Mouse (Mus musculus) liver, embryonic 14.5 days (tissue): ENCODE results near the gene Ccdc169. TPM values are rescaled to one million over a fixed set of nuclear protein-coding genes. Genes with fewer than 3 reads are reported as not detected.

Experiments
- ATAC-seq: fragments of 200-750 bp; cut with Nextera tagmentation; 2 replicates; pipeline ENCODE4 v1.8.0; 2017; ENCODE audit warnings: moderate number of reproducible peaks, mild to moderate bottlenecking, moderate library complexity; ENCODE audit not compliant: insufficient read depth
- DNase-seq, 3 experiments: peaks; one replicate each; pipeline ENCODE4 v3.0.0-alpha.2; 2012 to 2013; ENCODE audit warnings: low read depth in 3 of 3, low spot score in 3 of 3
- H3K27ac ChIP-seq: fragments of 300-500 bp; sonication (generic); 2 replicates; pipeline ENCODE4 v1.5.1; 2014; ENCODE audit warnings: moderate library complexity, mild to moderate bottlenecking, control low read depth, inconsistent platforms
- H3K27me3 ChIP-seq: fragments of 300-500 bp; sonication (generic); 2 replicates; pipeline ENCODE4 v1.6.1; 2014; ENCODE audit warnings: mild to moderate bottlenecking, low read length, moderate library complexity; ENCODE audit not compliant: control insufficient read depth, insufficient read depth
- H3K36me3 ChIP-seq: fragments of 300-500 bp; sonication (generic); replicated peaks from 2 replicates; pipeline ENCODE4 v1.6.1; 2014; ENCODE audit warnings: low read depth; ENCODE audit not compliant: control insufficient read depth, insufficient read depth
- H3K4me1 ChIP-seq, 2 experiments: fragments of 200-500 bp in 1 of 2; fragments of 300-500 bp in 1 of 2; sonication (generic) in 1 of 2; replicated peaks; 2 replicates each; pipeline ENCODE4 v1.6.1; 2012 to 2014; ENCODE audit warnings: antibody characterized with exemption in 1 of 2, inconsistent platforms in 1 of 2, low read length in 1 of 2; ENCODE audit not compliant: control insufficient read depth in 2 of 2, insufficient read depth in 2 of 2
- H3K4me2 ChIP-seq: fragments of 300-500 bp; sonication (generic); 2 replicates; pipeline ENCODE4 v1.6.1; 2014; ENCODE audit warnings: low read depth, mild to moderate bottlenecking, control low read depth, moderate library complexity
- H3K4me3 ChIP-seq, 2 experiments: fragments of 200-500 bp in 1 of 2; fragments of 300-500 bp in 1 of 2; sonication (generic) in 1 of 2; 2 replicates each; pipeline ENCODE4 v1.5.1; 2012 to 2014; ENCODE audit warnings: low read depth in 2 of 2, low read length in 2 of 2, mild to moderate bottlenecking in 2 of 2, control low read depth in 1 of 2, inconsistent platforms in 1 of 2, moderate library complexity in 1 of 2; ENCODE audit not compliant: insufficient read depth in 1 of 2
- H3K9ac ChIP-seq: fragments of 300-500 bp; sonication (generic); replicated peaks from 2 replicates; pipeline ENCODE4 v1.6.1; 2014; ENCODE audit warnings: mild to moderate bottlenecking, control low read depth, moderate library complexity
- H3K9me3 ChIP-seq: fragments of 300-500 bp; sonication (generic); 2 replicates; pipeline ENCODE4 v1.6.1; 2016; ENCODE audit warnings: low read length, mixed read lengths; ENCODE audit not compliant: control insufficient read depth
- CTCF ChIP-seq: IDR thresholded peaks from 2 replicates; pipeline ENCODE4 v1.5.1; 2016; ENCODE audit warnings: antibody characterized with exemption, low read depth, control low read depth
- EP300 ChIP-seq: IDR thresholded peaks from 2 replicates; pipeline ENCODE4 v1.6.1; 2016; ENCODE audit warnings: antibody characterized with exemption, low read depth
- WGBS: fragments of 180-500 bp; shearing (Covaris S2); extraction: QIAGEN DNeasy Blood & Tissue Kit; methylation state at CpG from one replicate; pipeline ENCODE4 v1.1.7; 2014; ENCODE audit not compliant: insufficient replicate concordance; 5-methylcytosine and 5-hydroxymethylcytosine counted together
- polyA plus RNA-seq, 2 experiments: library from polyadenylated mRNA; depleted of rRNA in 1 of 2; stranded (reverse) in 1 of 2; unstranded in 1 of 2; fragments of >200 nt; fragmentation: Nextera tagmentation in 1 of 2; extraction: Ambion mirVana in 1 of 2; gene quantifications; 2 replicates each; pipeline versions ENCODE4 v1.2.1 to v1.2.3; 2012 to 2014

The Ccdc169 gene
- polyA plus RNA-seq, 2 experiments, result not detected

- Histone ChIP-seq H3K4me1 (no peaks in the 10 kb centered on the region), H3K27ac (no peak overlapping the region), H3K36me3 (no peaks in the 10 kb centered on the region), H3K4me2 (no peak overlapping the region), H3K4me3 (no peak overlapping the region), H3K9ac (no peak overlapping the region), H3K27me3 (no peaks in the 10 kb centered on the region), H3K9me3 (no peaks in the 10 kb centered on the region)
- DNase-seq, result no peak
- no peak for ATAC-seq
- TF ChIP-seq EP300 (no peak), CTCF (no peak)
- 70% methylated on average over 2 of the region's 2 CpGs for WGBS
Measured at GRCm38 (mm10) chr3:55141401-55141800, 4.3 kb downstream of the Ccdc169 start.

- DNase-seq (no peak), ATAC-seq (no peak)
- no peak overlapping the region for H3K27ac ChIP-seq
- no peak overlapping the region for H3K9ac ChIP-seq
- no peaks in the 10 kb centered on the region for H3K27me3 ChIP-seq
- 61% methylated on average over 4 of the region's 4 CpGs for WGBS
- no peaks in the 10 kb centered on the region for H3K36me3 ChIP-seq
- H3K9me3 ChIP-seq, result no peaks in the 10 kb centered on the region
- no peak overlapping the region for H3K4me3 ChIP-seq
- no peak overlapping the region for H3K4me2 ChIP-seq
- no peaks in the 10 kb centered on the region for H3K4me1 ChIP-seq
- TF ChIP-seq EP300 (no peak), CTCF (no peak)
Measured at GRCm38 (mm10) chr3:55144916-55145315, 7.8 kb downstream of the Ccdc169 start.

- TF ChIP-seq EP300 (no peak), CTCF (no peak)
- Histone ChIP-seq H3K4me2 (no peak overlapping the region), H3K36me3 (no peaks in the 10 kb centered on the region), H3K27me3 (no peaks in the 10 kb centered on the region), H3K4me1 (no peaks in the 10 kb centered on the region), H3K27ac (no peak overlapping the region), H3K9me3 (no peaks in the 10 kb centered on the region), H3K4me3 (no peak overlapping the region), H3K9ac (no peak overlapping the region)
- ATAC-seq, result no peak
- no peak for DNase-seq
- 55% methylated on average over 6 of the region's 6 CpGs for WGBS
Measured at GRCm38 (mm10) chr3:55146441-55146840, 9.3 kb downstream of the Ccdc169 start.

- 50% methylated on average over 2 of the region's 2 CpGs for WGBS
- Histone ChIP-seq H3K27ac (no peak overlapping the region), H3K9me3 (no peaks in the 10 kb centered on the region), H3K4me1 (no peaks in the 10 kb centered on the region), H3K4me2 (no peak overlapping the region), H3K36me3 (no peaks in the 10 kb centered on the region), H3K4me3 (no peak overlapping the region), H3K9ac (no peak overlapping the region), H3K27me3 (no peaks in the 10 kb centered on the region)
- ATAC-seq (no peak), DNase-seq (no peak)
- TF ChIP-seq CTCF (no peak), EP300 (no peak)
Measured at GRCm38 (mm10) chr3:55147156-55147555, 10.0 kb downstream of the Ccdc169 start.

- no peak overlapping the region for H3K9ac ChIP-seq
- H3K4me2 ChIP-seq, result no peak overlapping the region
- no peaks in the 10 kb centered on the region for H3K9me3 ChIP-seq
- H3K27me3 ChIP-seq, result no peaks in the 10 kb centered on the region
- DNase-seq (no peak), ATAC-seq (no peak)
- WGBS, result 40% methylated on average over 3 of the region's 3 CpGs
- TF ChIP-seq EP300 (no peak), CTCF (no peak)
- no peak overlapping the region for H3K4me3 ChIP-seq
- H3K27ac ChIP-seq, result no peak overlapping the region
- H3K36me3 ChIP-seq, result no peaks in the 10 kb centered on the region
- no peaks in the 10 kb centered on the region for H3K4me1 ChIP-seq
Measured at GRCm38 (mm10) chr3:55148091-55148490, 11.0 kb downstream of the Ccdc169 start.
